Mouse (Mus musculus): ENCODE measurements around the gene Dcaf6. TPM values are rescaled to one million over a fixed set of nuclear protein-coding genes. Genes with fewer than 3 reads are reported as not detected.

Gene Dcaf6
- polyA plus RNA-seq, 1 experiment from 2014 or later: 10.9 TPM

DNA sequence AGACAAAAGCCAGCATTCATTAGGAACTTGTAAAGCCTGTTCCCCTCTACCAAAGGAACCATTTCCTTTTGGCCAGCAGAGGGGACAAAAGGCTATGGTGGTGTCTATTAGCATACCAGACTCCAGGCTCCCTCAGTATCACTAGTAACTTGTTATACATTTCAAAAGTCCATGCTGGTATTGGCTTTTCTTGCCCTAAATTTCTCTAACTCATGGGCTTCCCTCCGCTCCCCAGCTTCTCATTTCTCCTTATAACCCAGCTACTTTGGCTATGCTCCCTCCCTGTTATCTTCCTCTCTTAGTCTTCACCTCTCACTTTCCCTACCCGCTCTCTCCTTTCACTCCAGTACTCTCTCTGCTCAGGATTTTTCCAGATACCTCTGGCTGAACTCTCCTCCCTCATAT lies 63.9 kb downstream of the Dcaf6 start:
- WGBS: 79% methylated on average over 2 of the region's 2 CpGs
- H3K4me1 ChIP-seq: no peaks in the 10 kb centered on the region
- no peak overlapping the region for H3K4me2 ChIP-seq (replicated peaks)
- H3K9ac ChIP-seq: no peak overlapping the region
- no peak overlapping the region for H3K27ac ChIP-seq
- no peaks in the 10 kb centered on the region for H3K27me3 ChIP-seq
- H3K36me3 ChIP-seq: no peaks in the 10 kb centered on the region
- H3K4me3 ChIP-seq: no peak overlapping the region
- ATAC-seq (ENCODE audit: insufficient number of reproducible peaks, insufficient read depth, low FRiP score, low TSS enrichment): no peak
- no peaks in the 10 kb centered on the region for H3K9me3 ChIP-seq

DNA sequence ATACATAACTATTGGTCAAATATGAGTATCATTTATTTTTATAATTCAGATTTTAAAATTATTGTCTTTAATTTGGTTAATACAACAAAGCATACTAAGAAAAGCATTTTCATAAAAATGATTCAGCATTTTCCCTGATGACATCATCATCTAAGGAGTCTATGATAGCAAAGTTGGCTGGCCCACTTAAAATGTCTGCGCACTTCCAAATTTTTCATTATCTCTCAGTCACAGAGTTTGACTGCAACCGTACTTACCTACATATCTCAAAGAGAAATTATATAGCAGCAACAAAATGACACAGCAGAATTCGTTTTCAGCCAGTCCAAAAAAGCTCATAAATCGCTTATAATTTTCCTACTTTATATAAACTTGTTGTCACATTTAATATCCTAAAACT lies 64.3 kb downstream of the Dcaf6 start:
- no peaks in the 10 kb centered on the region for H3K27me3 ChIP-seq
- H3K4me2 ChIP-seq (replicated peaks): no peak overlapping the region
- no peak overlapping the region for H3K27ac ChIP-seq
- H3K4me1 ChIP-seq: no peaks in the 10 kb centered on the region
- H3K9me3 ChIP-seq: no peaks in the 10 kb centered on the region
- H3K9ac ChIP-seq: no peak overlapping the region
- ATAC-seq (ENCODE audit: insufficient number of reproducible peaks, insufficient read depth, low FRiP score, low TSS enrichment): no peak
- H3K4me3 ChIP-seq: no peak overlapping the region
- no peaks in the 10 kb centered on the region for H3K36me3 ChIP-seq
- WGBS: 94% methylated on average over 4 of the region's 4 CpGs

DNA sequence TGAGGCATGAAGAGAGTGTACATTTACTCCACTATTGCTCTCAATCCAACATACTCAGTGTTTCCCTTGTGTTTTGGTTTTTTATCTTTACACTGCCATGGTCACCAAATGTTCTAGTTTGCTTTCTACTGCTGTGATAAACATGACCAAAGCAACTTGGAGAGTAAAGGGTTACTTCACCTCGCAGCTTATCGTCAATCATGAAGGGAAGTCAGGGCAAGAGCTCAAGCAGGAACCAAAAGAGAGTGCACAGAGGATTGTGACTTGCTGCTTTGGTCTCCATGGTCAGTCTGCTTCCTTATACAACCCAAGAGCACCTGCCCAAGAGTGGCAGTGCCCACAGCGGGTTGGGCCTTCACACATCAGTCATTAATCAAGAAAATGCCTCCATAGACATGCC lies 65.4 kb downstream of the Dcaf6 start:
- 69% methylated on average over 3 of the region's 3 CpGs for WGBS
- no peak overlapping the region for H3K4me3 ChIP-seq
- no peaks in the 10 kb centered on the region for H3K27me3 ChIP-seq
- H3K9ac ChIP-seq: no peak overlapping the region
- no peak for ATAC-seq (ENCODE audit: insufficient number of reproducible peaks, insufficient read depth, low FRiP score, low TSS enrichment)
- no peaks in the 10 kb centered on the region for H3K36me3 ChIP-seq
- H3K4me1 ChIP-seq: no peaks in the 10 kb centered on the region
- no peak overlapping the region for H3K27ac ChIP-seq
- H3K4me2 ChIP-seq (replicated peaks): no peak overlapping the region
- no peaks in the 10 kb centered on the region for H3K9me3 ChIP-seq

DNA sequence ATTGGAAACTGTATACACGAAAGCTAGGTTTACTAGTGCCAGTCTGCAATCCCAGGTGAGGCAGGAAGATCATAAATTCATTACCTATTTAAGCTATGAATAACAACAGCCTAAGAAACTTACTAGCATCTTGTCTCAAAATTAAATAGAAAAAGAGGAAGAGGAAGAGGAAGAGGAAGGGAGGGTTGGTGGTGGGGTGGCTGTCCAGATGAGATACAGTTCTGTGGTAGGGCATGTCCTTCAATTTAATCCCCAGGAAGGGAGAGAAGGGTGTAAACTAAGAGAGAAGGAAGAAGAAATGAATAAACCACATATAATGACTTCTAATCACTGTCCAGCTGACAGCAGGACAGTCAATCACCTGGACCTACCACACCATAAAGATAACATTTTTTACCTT lies 67.2 kb downstream of the Dcaf6 start:
- Histone ChIP-seq H3K27me3 (no peaks in the 10 kb centered on the region), H3K27ac (no peak overlapping the region), H3K36me3 (peaks cover 2% of the 10 kb centered on the region; the same call in 1 of the 2 replicates), H3K4me3 (no peak overlapping the region), H3K4me2 (replicated peaks) (no peak overlapping the region), H3K9me3 (no peaks in the 10 kb centered on the region), H3K4me1 (no peaks in the 10 kb centered on the region), H3K9ac (no peak overlapping the region)
- ATAC-seq (ENCODE audit: insufficient number of reproducible peaks, insufficient read depth, low FRiP score, low TSS enrichment): no peak
- 88% methylated on average over 1 of the region's 1 CpGs for WGBS

DNA sequence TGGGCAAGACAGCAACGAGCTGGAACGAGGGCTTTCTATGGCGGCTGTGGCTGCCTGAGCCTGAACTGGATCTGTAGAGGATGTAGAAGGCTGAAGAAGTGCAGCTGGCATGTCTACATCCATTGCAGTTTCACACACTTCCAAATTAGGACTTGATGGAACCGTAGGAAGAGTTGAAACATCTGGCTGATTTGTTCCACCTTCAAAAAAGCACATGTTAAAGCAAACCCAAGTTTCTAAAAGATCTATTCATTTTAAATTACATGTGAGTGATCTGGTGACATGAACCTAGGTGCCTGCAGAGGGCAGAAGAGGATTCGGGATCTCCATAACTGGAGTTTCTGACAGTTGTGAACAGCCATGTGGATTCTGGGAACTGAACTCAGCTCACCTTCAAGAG lies 71.6 kb downstream of the Dcaf6 start:
- H3K36me3 ChIP-seq: peaks cover 2% of the 10 kb centered on the region; the same call in 1 of the 2 replicates
- H3K9ac ChIP-seq: no peak overlapping the region
- no peak overlapping the region for H3K4me3 ChIP-seq
- no peak overlapping the region for H3K4me2 ChIP-seq (replicated peaks)
- H3K4me1 ChIP-seq: no peaks in the 10 kb centered on the region
- no peak for ATAC-seq (ENCODE audit: insufficient number of reproducible peaks, insufficient read depth, low FRiP score, low TSS enrichment)
- H3K9me3 ChIP-seq: no peaks in the 10 kb centered on the region
- 70% methylated on average over 5 of the region's 5 CpGs for WGBS
- no peaks in the 10 kb centered on the region for H3K27me3 ChIP-seq
- no peak overlapping the region for H3K27ac ChIP-seq

DNA sequence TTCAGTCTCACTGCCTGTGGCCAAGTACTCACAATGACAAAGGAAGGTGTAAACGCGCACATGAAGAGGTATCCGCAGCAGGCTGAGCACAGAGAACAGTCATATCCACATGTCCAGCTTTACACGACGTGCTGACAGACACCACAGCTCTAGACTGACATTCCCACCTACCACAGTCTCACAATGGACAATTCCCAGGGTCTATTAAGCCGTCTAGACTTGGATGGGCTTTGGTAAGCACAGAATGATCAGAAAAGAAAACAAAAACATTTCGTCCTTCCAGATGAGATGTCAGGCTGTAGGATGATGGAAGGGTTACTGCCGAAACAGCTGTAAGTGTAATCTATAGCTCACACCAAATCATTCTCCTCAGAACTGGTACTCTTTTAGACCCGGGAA lies 73.8 kb downstream of the Dcaf6 start:
- no peak overlapping the region for H3K4me2 ChIP-seq (replicated peaks)
- H3K36me3 ChIP-seq: peaks cover 2% of the 10 kb centered on the region; the same call in 1 of the 2 replicates
- H3K4me3 ChIP-seq: no peak overlapping the region
- no peak overlapping the region for H3K9ac ChIP-seq
- no peak for ATAC-seq (ENCODE audit: insufficient number of reproducible peaks, insufficient read depth, low FRiP score, low TSS enrichment)
- H3K4me1 ChIP-seq: no peaks in the 10 kb centered on the region
- 74% methylated on average over 9 of the region's 9 CpGs for WGBS
- H3K27me3 ChIP-seq: no peaks in the 10 kb centered on the region
- no peak overlapping the region for H3K27ac ChIP-seq
- no peaks in the 10 kb centered on the region for H3K9me3 ChIP-seq

DNA sequence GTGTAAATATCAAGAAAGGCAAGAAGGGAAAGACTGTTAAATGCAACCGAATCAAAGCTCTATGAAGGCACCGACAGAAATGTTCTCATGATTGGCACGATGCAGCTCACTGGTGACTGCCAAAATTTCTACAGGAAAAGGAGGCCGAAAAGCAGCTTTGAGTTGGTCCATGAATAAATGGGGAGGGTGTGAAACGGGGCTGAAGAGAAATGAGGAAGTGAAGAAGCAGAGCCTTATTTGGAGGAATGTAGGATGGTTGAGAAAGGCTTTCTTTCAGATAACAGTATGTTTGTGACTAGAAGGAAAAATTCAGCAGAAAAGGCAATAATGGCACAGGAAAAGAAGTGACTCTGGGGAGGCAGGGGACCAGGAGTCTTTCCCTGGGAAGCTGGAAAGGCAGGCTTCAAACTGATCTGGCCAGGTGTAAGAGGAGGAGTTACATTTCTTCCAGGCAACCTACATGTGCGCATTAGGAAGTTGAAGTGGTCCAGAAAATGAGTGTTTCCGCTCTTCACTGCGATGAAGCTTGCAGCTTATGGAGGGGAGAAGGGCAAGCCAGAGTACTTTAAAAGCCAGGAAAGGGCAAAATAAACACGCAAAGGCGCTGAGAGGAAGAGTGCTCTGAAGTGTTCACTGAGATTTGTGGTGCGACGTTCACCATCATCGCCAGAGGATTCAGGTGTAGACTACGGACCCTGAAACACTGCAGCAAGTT lies 74.3 kb downstream of the Dcaf6 start:
- Histone ChIP-seq H3K4me1 (no peaks in the 10 kb centered on the region), H3K9ac (no peak overlapping the region), H3K36me3 (peaks cover 2% of the 10 kb centered on the region; the same call in 1 of the 2 replicates), H3K9me3 (no peaks in the 10 kb centered on the region), H3K4me2 (replicated peaks) (no peak overlapping the region), H3K4me3 (no peak overlapping the region), H3K27me3 (no peaks in the 10 kb centered on the region), H3K27ac (no peak overlapping the region)
- no peak for ATAC-seq (ENCODE audit: insufficient number of reproducible peaks, insufficient read depth, low FRiP score, low TSS enrichment)
- 89% methylated on average over 14 of the region's 14 CpGs for WGBS

DNA sequence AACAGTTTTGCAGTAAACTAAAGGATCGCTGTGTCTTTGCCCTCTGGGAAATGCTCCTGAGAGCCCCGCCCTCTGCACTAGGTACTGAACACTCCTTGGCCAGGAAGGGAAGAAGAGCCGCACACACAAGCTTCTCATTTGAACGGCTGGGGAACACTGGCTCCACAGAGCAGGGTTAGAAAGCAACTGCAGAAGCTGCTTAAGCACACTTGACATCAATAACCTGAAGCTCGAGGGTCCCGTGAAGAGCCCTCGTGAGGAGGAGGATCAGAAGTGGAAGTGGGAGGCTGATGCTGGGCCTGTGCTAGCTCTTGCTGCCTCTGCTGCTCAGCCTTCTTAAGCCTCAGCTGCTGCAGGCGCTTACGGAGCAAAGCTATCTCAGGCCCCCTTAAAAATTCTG lies 86.4 kb downstream of the Dcaf6 start:
- Histone ChIP-seq H3K4me1 (no peaks in the 10 kb centered on the region), H3K27ac (no peak overlapping the region), H3K27me3 (no peaks in the 10 kb centered on the region), H3K9ac (no peak overlapping the region), H3K4me2 (replicated peaks) (no peak overlapping the region), H3K36me3 (no peaks in the 10 kb centered on the region), H3K4me3 (no peak overlapping the region), H3K9me3 (no peaks in the 10 kb centered on the region)
- ATAC-seq (ENCODE audit: insufficient number of reproducible peaks, insufficient read depth, low FRiP score, low TSS enrichment): no peak
- WGBS: 61% methylated on average over 9 of the region's 9 CpGs

DNA sequence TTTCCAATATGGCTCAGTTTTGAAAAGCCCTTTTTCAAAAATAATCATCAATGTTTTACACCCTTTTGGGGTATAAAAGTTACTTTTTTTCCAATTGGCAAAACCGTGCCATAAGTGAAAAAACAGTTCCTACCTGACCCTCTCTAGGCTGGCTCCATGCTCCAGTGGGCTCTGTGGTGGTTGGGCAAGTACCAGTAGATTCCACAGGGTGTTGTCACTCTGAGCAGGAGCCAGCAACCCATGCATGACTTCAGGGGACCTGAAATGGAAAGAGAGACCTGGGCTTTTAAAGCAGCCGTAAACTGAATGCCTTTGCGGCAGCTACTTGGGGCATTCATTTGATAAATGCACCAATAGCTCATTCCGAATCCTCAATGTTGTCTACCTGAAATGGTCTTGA lies 89.3 kb downstream of the Dcaf6 start:
- H3K36me3 ChIP-seq: no peaks in the 10 kb centered on the region
- H3K9ac ChIP-seq: no peak overlapping the region
- H3K4me1 ChIP-seq: no peaks in the 10 kb centered on the region
- no peak overlapping the region for H3K4me3 ChIP-seq
- H3K4me2 ChIP-seq (replicated peaks): no peak overlapping the region
- H3K27ac ChIP-seq: no peak overlapping the region
- no peaks in the 10 kb centered on the region for H3K9me3 ChIP-seq
- no peaks in the 10 kb centered on the region for H3K27me3 ChIP-seq
- no peak for ATAC-seq (ENCODE audit: insufficient number of reproducible peaks, insufficient read depth, low FRiP score, low TSS enrichment)
- 87% methylated on average over 4 of the region's 4 CpGs for WGBS

DNA sequence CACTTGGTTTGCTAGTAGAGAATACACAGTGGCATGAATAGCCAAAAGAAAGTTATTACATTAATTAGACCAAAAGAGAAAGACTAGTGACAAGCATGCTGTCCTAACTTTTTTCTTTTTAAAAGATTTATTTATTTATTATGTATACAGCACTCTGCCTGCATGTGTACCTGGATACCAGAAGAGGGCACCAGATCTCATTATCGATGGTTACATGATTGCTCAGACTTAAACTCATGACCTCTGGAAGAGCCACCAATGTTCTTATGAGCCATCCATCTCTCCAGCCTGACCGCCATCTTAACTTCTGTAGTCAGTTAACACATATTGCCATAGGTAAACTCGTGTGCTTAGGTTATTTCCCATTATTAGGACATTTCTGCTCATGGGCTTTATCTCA lies 95.2 kb downstream of the Dcaf6 start:
- WGBS: 89% methylated on average over 3 of the region's 3 CpGs

DNA sequence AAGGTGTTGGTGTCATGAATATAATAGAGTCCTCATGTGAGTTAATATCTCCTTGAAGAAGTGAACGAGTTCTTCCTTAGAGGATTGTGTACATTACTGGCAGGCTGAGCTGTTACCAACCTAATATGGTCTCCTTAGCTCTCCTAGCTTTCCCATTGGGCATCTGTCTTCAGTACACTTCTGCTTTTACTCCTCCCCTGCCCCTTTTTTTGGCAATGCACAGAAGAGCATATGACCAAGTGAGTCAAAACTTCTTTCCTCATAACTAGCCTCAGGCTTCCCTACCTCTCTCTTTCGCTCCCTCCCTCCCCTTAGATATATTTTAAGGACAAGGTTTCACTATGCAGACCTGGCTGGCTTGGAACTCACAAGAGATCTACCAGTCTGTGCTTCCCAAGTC lies 97.0 kb downstream of the Dcaf6 start:
- no peak overlapping the region for H3K4me3 ChIP-seq
- WGBS: 86% methylated on average over 2 of the region's 2 CpGs
- H3K27me3 ChIP-seq: no peaks in the 10 kb centered on the region
- H3K27ac ChIP-seq: no peak overlapping the region
- no peak overlapping the region for H3K9ac ChIP-seq
- no peak overlapping the region for H3K4me2 ChIP-seq (replicated peaks)
- no peaks in the 10 kb centered on the region for H3K9me3 ChIP-seq
- H3K4me1 ChIP-seq: no peaks in the 10 kb centered on the region
- no peaks in the 10 kb centered on the region for H3K36me3 ChIP-seq
- ATAC-seq (ENCODE audit: insufficient number of reproducible peaks, insufficient read depth, low FRiP score, low TSS enrichment): no peak

More for the DNA sequence above, 95.2 kb downstream of the Dcaf6 start:
- ATAC-seq (ENCODE audit: insufficient number of reproducible peaks, insufficient read depth, low FRiP score, low TSS enrichment): no peak
- Histone ChIP-seq H3K4me3 (no peak overlapping the region), H3K27ac (no peak overlapping the region), H3K9ac (no peak overlapping the region), H3K4me1 (no peaks in the 10 kb centered on the region), H3K9me3 (no peaks in the 10 kb centered on the region), H3K4me2 (replicated peaks) (no peak overlapping the region), H3K27me3 (no peaks in the 10 kb centered on the region), H3K36me3 (no peaks in the 10 kb centered on the region)

DNA sequence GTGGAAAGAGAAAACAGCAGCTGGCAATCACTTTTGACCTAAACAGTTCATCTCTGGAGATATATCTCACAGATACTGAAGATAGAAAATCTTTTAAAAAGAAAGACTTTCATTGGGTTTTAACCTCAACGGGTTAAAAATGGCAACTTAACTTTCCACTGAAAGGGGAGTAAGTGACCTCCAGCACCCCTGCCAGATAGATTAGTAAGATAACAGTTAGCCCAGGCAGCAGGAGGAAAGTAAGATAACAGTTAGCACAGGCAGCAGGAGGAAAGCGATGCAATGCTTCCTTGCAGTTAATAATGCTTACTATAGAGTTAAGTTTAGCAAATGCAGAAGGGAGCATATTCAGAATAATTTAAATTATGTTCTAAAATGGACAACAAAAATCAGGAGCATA lies 103.9 kb downstream of the Dcaf6 start:
- Histone ChIP-seq H3K36me3 (peaks cover 4% of the 10 kb centered on the region; the same call in 1 of the 2 replicates), H3K9ac (no peak overlapping the region), H3K9me3 (no peaks in the 10 kb centered on the region), H3K4me3 (no peak overlapping the region), H3K27me3 (no peaks in the 10 kb centered on the region), H3K4me2 (replicated peaks) (no peak overlapping the region), H3K4me1 (no peaks in the 10 kb centered on the region), H3K27ac (no peak overlapping the region)
- 48% methylated on average over 2 of the region's 2 CpGs for WGBS
- no peak for ATAC-seq (ENCODE audit: insufficient number of reproducible peaks, insufficient read depth, low FRiP score, low TSS enrichment)

Measured in embryonic facial prominence, embryonic 12.5 days (tissue).